Mouse (Mus musculus): Measurements from ENCODE around the gene Tmem86a.

Gene Tmem86a

GRCm38 (mm10) chr7:47050366-47050765 is at the start of gene Tmem86a:
Tmem86a (plus strand) TSS chr7:47050601.
- in situ Hi-C loops (cut with MseI, MboI) = no loop called here

DNA sequence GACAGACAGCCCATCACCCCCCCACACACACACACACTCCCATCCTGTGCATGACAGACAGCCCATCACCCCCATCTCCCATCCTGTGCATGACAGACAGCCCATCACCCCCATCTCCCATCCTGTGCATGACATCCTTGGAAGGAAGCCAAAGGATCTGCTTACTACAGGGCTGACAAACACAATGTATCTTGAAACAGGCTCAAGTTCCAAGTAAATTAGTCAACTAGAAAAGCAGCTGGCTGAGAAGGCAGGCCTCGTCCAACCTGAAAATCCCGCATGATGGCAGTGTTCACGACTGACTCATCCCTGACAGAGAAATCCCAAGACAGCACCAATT is 49.8 kb upstream of the Tmem86a start:
- in situ Hi-C loops (cut with MseI, MboI) = no loop called here

DNA sequence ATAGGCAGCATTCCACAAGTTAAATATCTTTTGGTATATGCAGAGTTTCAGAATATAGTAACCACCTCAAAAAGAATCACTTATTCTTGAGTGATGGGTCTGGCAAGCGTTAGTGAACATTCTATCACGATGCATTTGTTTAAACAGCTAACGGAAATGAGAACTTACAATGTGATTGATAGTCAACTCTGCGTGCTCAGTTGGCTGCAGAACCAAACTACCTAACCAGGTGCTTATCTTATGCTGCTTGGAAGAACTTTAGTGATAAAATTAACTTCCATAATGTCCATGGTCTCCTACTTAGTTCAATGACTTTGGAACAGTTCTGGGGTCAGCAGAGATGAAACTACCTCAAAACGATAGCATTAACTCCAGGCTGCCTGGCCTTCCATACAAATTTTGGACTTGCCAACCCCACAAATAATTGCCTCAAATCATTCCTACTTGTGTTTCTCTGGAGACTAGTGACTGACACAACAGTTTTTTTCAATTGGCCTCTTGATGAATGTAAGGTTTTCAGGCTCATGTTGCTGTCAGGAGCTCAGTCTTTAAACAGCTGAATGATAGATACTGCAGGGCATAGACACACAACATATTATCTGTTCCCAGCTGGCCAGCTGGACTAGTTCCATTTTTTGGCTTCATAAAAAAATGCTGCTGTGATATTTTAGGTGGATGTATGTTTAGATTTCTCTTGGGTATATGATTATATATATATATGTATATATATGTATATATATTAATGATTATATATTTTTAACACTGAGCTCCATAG is 49.1 kb upstream of the Tmem86a start:
- in situ Hi-C loops (cut with MseI, MboI) = no loop called here

GRCm38 (mm10) chr7:47001900-47002275 is 48.5 kb upstream of the Tmem86a start:
- in situ Hi-C loops (cut with MseI, MboI) = no loop called here

GRCm38 (mm10) chr7:47003411-47004115 is 46.8 kb upstream of the Tmem86a start:
- in situ Hi-C loops (cut with MseI, MboI) = no loop called here

- in situ Hi-C loops (cut with MseI, MboI) = loop anchor here in 1 of 2 experiments (5.0 kb wide), 1 partner anchor 45 kb away; no protein-coding TSS in a partner anchor
Observed at GRCm38 (mm10) chr7:47007109-47007780, 43.2 kb upstream of the Tmem86a start.

GRCm38 (mm10) chr7:47007818-47008167 is 42.6 kb upstream of the Tmem86a start:
- in situ Hi-C loops (cut with MseI, MboI) = loop anchor here in 1 of 2 experiments (5.0 kb wide), 1 partner anchor 45 kb away; no protein-coding TSS in a partner anchor

GRCm38 (mm10) chr7:47008168-47008993 is 42.0 kb upstream of the Tmem86a start, which contains the start of gene Spty2d1:
Spty2d1 (minus strand) TSS chr7:47008411.
- in situ Hi-C loops (cut with MseI, MboI) = loop anchor here in 1 of 2 experiments (5.0 kb wide), 1 partner anchor 46 kb away; no protein-coding TSS in a partner anchor

DNA sequence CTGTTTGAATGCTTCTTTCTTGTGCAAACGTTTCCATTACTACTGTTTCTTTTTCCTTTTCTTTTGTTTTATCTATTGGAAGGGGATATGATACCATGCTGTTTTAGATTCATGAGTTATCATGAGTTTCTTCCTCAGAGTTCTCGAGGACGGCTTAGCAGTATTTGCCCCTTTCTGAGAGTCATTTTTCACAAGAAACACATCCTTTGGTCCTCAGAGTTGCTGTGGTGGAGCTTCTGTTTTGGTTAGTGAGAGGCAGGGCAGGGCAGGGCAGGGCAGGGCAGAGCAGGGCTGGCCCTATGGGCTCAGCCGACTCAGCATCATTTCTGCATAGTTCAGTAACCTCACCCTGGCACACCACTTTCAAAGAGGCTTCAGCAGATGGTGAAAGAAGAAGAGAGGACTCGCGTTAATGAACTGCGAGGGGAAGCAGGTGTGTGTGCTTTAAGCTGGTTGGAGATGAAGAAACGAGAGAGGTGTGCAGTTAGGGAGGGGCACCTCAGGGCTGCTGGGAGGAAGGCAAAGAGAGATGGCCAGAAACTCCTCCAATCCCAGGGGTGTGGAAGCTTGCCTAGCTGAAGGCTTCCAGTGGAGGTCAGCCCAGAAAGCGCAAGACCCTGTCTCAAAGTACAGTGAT is 37.2 kb upstream of the Tmem86a start:
- in situ Hi-C loops (cut with MseI, MboI) = no loop called here

DNA sequence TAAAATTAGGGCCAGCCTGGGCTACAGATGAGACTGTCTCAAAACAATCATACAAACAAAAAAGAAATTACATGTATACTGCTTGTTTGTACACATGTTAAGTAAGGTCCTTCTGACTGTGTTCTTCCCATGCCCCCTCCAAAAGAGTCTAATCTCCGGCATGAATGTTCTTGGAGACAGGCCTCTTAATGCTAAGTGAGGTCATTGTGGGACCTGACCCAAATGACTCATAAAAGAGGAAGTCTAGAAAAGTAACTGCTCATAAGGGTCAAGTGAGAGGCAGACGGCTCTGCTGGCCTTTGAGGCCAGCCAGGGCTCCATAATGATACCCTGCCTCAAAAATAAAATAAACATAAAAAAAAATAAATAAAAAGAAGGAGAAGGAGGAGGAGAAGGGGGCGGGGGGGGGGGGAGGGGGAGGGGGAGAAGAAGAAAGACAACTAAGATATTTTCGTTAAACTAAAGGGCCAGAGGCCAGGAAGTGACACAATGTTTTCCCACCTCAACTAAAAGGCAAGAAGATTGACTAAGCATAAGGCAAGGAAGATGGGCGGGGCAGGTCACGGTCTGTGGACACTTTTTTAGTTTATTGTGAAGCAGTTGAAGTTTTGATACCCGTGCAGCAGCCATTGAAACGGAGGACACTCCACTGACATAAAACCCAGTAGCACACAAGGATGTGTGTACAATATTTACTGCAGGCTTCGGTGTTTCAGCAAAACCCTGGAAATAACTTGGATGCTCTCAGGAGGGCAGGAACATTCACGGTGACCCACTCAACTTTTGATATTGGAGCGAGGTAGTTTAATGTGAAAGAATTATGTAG is 35.6 kb upstream of the Tmem86a start:
- in situ Hi-C loops (cut with MseI, MboI) = loop anchor here in 1 of 2 experiments (5.0 kb wide), 1 partner anchor 52 kb away; no protein-coding TSS in a partner anchor

DNA sequence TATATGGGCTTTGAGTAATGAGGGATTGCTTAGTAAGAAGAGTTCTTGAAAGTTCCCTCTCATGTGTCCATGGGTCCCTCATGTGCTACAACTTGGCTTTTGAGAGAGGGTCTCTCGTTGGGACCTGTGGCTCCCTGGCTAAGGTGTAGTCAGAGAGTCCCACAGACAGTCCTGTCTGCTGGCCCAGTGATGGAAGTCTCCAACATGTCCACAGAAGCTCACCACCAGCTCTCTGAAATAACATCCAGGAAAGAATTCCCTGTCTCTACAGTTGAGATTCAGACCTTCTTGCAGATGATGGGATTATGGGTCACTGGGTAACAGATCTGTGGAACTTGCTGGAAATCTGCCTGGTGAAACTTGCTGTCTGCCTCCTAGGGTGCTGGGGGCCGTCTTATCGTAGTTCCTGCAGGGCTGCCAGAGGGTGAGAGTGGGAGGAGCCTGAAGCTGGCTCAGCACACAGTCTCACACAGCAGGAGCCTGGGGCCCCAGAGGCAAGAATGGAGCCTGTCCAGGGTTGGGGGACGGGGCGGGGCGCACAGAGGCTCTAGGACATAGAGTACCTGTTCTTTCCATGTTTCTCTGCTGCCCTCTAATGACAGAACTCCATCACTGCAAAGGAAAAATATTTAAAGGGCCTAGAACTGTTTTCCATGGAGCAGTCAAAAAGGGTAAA is 34.9 kb upstream of the Tmem86a start:
- in situ Hi-C loops (cut with MseI, MboI) = loop anchor here in 1 of 2 experiments (5.0 kb wide), 1 partner anchor 53 kb away; no protein-coding TSS in a partner anchor

DNA sequence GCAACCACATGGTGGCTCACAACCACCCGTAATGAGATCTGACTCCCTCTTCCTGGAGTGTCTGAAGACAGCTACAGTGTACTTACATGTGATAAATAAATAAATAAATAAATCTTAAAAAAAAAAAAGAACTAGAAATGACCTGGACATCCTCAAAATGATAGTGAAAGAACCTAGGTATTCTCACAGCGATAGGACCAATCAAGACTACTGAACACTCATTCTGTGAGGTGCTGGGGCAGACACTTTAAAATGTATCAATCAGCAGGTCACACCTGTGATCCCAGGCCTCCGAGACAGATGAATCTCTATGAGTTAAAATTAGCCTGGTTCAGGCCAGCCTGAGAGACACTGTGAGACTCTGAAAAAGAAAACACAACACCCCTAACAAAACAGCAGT is 33.8 kb upstream of the Tmem86a start:
- in situ Hi-C loops (cut with MseI, MboI) = loop anchor here in 1 of 2 experiments (5.0 kb wide), 1 partner anchor 54 kb away; no protein-coding TSS in a partner anchor

DNA sequence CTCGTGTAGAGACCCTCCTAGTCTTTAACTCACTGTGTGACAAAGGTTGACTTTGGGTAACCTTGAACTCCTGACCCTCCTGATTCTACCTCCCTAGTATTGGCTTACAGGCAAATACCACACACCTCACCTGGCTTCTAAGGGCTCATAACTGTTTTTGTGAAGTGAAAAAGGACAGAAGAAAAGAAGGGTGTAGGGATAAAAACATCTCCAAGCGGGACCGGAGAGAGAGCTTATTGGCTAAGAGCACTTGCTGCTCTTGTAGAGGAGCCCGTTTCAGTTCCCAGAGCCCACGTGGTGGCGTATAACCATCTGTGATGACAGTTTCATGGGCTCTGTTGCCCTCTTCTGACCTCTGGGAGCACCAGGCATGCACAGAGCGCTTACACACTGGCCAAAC is 33.3 kb upstream of the Tmem86a start:
- in situ Hi-C loops (cut with MseI, MboI) = loop anchor here in 1 of 2 experiments (5.0 kb wide), 1 partner anchor 55 kb away; no protein-coding TSS in a partner anchor

DNA sequence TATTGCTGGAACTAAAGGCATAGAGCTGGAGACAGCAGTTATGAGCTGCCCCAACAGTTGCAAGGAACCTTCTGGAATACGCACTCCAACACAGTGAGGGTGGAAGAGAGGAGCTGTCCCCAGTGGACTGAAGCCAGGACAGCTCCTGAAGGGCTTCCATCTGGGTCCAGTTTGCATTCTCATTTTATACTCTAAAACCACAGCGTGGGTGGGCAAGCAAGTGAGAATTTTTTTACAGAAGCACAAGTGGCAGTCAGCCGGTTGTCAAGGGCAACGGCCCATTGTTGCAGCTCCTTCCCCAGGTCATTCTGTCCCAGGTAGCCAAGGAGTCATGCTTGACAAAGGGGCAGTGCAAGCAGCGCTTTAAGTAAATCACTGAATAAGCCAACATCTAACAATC is 30.8 kb upstream of the Tmem86a start:
- in situ Hi-C loops (cut with MseI, MboI) = loop anchor here (5.0 kb wide), 3 partner anchors 57 to 128 kb away; no protein-coding TSS in a partner anchor

GRCm38 (mm10) chr7:47020956-47021355 is 29.4 kb upstream of the Tmem86a start:
- in situ Hi-C loops (cut with MseI, MboI) = loop anchor here (5.0 kb wide), 2 partner anchors 61 to 126 kb away; no protein-coding TSS in a partner anchor

GRCm38 (mm10) chr7:47022482-47022881 is 27.9 kb upstream of the Tmem86a start:
- in situ Hi-C loops (cut with MseI, MboI) = loop anchor here (5.0 kb wide), 2 partner anchors 60 to 125 kb away; no protein-coding TSS in a partner anchor

- in situ Hi-C loops (cut with MseI, MboI) = loop anchor here (5.0 kb wide), 2 partner anchors 59 to 124 kb away; no protein-coding TSS in a partner anchor
Observed at GRCm38 (mm10) chr7:47023530-47023929, 26.9 kb upstream of the Tmem86a start.

DNA sequence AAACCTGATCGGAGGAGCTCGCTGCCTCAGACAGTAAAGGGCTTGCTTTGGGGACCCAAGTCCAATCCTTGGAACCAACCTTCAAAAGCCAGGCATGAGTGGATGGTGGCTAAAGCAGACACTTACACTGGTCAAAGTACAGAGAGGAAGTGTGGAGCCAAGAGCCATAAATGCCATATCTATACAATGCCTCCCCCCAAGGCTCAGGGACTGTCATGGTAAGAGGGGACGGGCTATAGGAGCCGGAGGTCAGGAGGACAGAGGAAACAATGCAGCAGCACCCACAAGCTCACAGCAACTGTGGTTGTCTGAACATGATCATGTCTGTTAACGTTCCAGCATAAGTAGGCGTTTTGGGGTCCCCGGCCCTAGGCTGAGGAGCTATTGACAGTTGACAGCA is 25.9 kb upstream of the Tmem86a start:
- in situ Hi-C loops (cut with MseI, MboI) = loop anchor here (5.0 kb wide), 2 partner anchors 58 to 123 kb away; no protein-coding TSS in a partner anchor

DNA sequence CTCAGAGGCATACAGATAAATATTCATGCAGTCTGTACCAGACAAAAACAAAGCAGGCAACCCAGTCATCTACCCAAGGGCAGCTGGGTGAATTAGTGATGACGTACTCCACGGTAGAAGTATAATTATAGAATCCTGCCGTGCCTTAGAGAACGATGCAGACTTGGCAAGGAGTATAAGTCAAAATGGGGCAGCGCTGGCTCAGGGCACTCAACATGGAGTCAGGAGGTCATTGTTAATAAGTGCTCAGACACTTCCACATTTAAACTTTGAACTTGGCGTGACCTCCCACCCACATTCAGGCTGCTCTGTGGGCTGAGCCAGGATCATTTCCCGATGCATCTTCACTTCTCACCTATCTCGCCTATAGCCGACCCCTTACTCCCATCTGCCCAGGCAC is 25.0 kb upstream of the Tmem86a start:
- in situ Hi-C loops (cut with MseI, MboI) = no loop called here

Measured in mouse trophoblast stem cell (cell line).